Mouse (Mus musculus) layer of hippocampus, adult 9-11 months (tissue): ENCODE measurements around the gene Cnppd1.
A peak's percentile ranks its signal among the peaks of the same experiment; 100 is the strongest.

Experiments used
- DNase-seq: peaks from one replicate; pipeline ENCODE4 v3.0.0; 2022

Cnppd1 gene

DNA sequence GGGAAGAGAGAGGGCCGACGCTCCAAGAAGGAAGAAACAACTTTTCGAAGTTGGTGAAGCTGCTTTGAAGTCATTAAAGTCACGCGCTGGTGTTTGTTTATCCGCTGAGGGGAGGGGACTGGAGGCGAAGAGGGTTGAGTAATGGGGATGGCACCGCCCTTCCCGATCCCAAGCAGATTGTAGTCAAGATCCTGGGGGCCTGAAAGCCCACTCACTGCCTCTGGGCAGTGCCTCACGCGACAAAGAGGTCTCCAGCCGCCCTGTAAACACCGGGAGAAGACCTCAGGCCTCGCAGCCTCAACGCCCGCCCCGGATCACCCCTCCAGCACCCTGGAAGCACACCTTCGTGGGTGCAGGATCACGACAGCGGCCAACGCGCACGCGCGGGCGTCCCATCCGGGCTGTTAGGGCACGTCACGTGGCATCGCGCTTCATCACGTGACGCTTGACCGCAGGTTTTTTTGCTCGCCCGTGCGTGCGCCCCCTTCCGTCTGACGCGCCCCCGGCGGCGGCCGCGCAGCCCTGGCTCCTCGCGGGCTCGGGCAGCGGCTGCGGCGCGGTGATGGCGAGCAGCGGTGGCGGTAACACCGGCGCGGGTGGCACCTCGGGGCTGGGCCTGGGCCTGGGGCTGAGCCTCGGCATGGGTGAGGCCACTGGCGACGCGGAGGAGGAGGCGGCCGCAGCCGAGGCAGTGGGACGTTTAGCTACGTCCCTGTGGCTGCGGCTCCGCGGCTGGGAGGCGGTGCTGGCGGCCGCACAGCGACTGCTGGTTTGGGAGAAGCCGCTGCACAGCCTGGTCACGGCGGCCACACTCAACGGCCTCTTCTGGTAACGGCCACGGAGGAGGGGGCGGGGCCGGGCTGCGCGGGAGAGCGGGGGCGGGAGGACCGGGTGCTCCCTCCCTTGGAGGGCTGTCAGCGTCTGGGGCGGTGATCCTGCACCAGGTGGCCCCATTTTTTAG lies at the start of gene Cnppd1, which contains the start of gene Retreg2:
TSS of gene Cnppd1 (minus strand) at position 411 of the 961 bp plus-strand sequence.
TSS of gene Retreg2 (plus strand) at position 478 of the 961 bp plus-strand sequence.
- peak; percentile 95 for DNase-seq

DNA sequence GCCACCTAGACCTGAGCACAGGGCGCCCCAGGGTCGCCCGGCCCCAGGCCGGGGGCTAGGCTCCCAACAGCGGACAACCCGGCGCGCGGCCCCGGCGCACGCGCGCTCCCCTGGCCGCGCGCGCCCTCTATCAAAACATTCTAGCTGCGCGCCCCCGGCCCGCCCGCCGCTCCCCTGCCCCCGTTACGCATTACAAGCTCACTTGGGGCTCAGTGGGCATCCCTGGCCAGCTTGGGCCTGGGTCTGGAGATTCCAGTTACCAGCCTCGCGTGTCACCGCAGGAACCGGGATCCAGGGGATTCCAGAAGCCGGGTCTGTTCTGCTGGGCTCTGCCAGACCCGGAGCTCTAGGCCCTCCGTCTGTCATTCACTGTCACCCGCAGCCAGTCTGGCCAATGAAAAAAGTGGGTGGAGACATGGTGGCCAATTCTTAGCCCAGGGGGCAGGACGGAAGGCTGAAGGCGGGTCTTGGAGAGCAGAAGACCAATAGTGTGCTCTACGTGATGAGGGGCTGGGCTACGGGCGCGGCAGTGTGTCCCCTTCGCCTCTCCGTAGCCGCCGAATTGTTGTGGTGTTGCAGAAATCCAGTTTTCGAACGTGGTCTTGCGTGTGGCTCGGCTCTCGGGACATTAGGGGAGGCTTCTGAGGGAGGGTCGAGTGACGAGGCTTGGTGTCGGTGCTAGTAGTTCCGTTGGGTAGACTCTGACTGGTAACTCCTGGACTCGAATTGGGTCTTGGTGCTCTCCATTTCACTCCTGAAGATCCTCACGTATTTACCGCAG lies 49.3 kb upstream of the Cnppd1 start, which contains the start of the genes Ankzf1 and Atg9a:
TSS of gene Ankzf1 (plus strand) at position 530 of the 781 bp plus-strand sequence.
TSS of gene Atg9a (minus strand) at position 575 of the 781 bp plus-strand sequence.
- peak; percentile 99 for DNase-seq

DNA sequence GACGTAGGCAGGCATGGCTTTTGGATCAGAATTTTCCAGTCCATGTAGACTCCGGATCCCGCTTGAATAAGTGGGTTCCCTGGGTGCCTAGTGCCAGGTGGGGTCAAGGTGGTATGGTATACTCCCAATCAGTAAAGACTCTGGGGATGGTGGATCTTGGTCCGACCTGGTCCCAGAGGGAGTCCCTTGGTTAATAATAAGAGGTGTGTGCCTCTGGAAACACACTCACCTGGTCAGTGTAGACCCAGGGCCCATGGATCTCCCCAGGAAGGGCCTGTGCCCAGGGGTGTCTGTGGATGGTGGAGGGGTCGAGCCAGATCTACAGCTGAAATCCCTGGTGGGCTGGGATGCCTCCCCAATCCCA lies 48.7 kb upstream of the Cnppd1 start:
- DNase-seq: no peak

DNA sequence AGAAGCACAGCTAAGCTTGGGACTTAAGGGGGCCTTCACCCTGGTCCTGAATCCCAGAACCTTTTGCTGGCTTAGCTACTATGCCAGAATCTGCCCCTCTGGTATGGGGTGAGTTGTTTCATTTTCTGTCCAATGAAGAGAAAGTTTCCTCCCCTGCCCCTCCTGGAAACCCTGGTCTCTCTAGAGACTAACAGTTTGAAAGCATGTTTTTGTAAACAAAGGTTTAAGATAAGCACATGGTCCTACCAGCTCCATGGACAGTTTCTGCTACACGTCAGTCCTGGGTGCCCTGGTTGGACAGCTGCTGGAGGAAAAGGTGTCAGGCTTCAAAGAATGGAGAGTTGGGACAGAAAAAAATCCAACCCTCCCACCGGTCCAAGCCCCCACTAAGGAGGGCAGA lies 48.1 kb upstream of the Cnppd1 start:
- DNase-seq: no peak

DNA sequence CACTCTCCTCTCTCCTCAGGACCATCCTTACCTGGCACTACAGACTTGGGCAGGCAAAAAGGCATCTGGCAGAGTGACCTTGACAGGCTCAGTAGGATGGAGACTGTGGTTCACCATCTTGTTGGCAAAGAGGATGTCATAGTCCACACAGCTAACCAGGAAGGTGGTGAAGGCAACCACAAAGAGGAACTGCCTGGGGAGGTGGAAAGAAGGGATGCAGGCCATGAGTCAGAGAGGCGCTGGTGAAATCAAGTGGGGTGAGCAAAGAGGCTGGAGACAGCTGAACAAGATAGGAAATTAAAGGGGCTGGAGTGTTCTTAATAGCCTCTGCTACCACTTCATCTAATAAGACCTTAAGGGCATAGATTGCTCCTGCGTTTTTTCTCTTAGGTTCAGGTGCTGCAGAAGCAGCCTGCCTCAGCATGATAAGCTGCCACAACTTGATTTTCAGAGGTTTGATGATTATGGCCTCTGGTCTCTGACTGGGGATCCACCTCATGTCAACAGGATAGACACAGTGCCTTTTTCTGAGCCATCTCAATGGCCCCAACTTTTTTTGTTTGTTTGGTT lies 45.5 kb upstream of the Cnppd1 start:
- DNase-seq: no peak

DNA sequence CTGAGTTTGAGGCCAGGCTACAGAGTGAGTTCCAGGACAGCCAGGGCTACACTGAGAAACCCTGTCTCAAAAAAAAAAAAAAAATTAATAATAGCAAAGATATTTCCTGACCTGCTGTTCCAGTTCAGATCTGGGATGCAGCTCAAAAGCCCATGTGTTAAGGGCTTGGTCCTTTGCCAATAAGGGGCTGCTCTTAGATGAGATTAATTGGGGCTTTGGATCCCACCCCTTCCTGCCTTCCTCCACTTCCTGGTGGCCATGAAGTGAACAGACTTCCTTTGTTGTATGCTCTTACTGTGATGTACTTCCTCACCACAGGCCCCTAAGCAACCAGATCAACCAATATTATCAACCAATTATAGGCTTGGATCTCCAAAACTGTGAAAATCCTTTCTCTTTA lies 44.6 kb upstream of the Cnppd1 start:
- no peak for DNase-seq

DNA sequence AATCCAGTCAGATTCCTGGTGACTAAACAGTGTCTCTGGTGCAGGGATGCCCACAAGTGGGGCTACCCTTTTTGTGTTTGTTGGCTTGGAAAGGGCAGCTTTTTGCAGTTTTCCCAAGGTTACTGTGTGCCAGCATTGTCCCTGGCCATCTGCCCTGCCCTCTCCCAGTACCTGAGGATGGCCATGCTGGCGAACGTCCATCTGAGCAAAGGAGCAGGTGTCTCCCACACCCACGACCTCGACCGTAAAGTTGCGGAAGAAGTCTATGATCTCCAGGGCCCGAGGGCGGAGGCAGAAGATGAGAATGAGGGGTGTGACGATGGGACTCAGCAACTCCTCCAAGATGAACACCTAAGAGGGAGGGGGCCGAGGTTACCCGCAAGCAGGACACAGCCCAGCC lies 43.0 kb upstream of the Cnppd1 start:
- DNase-seq: no peak

DNA sequence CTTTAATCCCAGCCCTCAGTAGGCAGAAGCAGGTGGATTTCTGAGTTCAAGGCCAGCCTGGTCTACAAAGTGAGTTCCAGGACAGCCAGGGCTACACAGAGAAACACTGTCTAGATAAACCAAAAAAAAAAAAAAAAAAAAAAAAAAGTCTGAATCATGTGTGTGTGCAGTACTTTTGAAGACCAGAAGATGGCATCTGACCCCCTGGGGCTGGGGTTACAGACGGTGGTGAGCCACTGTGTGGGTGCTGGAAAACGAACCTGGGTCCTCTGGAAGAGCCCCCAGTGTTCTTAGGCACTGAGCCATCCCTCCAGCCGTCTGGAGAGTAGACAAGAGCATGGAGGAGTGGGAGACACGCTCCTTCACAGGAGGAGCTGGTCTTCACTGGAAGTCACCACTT lies 39.6 kb upstream of the Cnppd1 start:
- DNase-seq: no peak

DNA sequence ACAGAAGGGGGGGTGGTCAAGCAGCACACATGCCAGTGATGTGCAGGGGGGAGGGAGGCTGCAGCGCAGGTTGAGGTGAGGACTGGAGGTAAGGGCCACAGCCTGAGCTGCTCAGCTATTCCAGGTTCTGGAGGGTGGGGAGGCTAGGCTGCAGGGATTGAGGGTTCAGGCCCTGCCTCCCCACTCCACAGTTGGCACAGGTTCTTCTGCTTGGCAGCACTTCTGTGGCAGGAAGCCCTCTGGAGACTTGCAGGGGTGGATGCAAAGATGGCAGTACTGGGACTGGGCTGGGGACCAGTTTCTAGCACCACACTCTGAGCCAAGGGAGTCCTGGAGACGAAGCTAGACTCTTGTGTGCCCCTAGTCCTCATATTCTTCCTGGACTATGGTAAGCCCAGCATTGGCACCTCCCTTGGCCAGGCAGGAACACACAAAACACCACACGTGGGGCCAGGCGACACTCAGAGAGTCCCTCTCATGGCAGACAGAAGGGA lies 38.9 kb upstream of the Cnppd1 start:
- no peak for DNase-seq

DNA sequence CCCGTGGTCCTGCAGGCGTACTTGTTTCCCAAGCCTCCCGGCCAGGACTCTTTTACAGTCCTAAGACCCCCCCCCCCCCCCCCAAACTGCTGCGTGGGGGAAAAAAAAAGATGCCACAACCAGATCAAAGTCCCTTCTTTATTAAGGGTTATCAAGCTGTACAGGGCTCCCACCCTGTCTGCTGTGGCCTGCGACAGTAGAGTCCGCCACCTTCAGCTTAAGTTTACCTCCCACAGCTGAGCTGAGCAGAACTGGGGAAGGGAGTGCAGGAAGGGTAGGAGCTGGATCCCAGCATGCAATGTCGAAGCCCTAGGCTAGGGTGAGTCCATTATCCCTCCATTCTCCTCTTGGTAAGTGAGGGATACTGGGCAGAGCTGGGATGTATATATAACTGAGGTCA lies 38.2 kb upstream of the Cnppd1 start:
- no peak for DNase-seq

DNA sequence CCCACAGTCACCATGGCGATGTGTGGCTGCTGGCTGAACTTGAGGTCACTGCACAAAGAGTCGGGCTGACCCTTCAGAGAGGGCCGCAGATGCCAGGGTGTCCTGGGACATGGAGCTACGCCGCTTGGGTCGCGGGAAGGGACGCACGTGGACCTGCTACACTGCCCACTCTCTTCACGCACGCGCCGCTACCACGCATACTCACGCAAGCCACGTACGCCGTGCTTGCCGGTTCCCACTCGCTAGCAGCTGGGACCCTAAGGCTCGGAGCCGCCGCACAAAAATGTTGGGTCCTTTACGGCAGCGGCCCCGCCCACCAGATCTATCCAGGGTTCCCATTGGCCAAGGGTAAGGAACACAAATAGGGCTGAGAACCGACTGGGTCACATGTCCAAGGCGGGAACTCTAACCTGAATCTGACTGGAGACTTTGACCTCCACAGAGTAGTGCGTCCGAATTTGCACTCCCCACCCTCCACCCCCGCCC lies 37.6 kb upstream of the Cnppd1 start, which contains the start of gene Abcb6:
TSS of gene Abcb6 (minus strand) at position 288 of the 486 bp plus-strand sequence.
- DNase-seq: peak; percentile 95

DNA sequence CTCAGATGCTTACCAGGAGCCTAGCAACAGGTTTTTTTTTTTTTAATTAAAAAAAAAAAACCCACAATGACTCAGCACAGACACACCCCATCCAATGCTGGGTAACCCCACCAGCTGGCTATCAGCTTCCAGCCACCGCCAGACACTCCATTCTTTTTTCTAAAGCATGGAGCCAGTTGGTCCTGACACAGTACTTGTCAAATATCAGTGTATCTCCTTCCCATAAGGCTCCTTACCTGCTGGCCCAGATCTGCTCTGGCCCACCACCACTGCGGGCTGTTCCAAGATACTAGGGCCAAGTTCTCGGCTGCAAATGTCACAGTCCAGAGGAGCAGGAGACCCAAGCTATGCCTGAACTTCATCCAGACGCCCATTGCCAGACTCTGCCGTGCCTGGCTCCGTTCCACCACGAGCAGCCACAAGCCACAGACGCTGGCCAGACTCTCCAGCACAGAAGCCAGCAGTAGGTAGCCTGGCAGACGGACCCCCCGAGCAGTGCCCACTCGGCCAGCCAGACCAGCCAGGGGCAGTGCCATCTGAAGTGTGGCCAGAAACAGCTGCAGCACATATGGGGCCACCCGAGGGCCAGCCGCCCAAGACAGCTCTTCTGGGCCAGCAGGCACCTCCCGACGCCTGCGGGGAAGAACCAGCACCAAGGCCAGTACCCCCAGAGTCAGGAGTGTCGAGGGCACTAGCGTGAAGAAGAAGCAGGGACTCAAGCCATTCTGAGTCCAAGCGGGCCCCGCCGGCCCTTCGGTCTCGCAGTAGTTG lies 37.0 kb upstream of the Cnppd1 start:
- peak; percentile 48 for DNase-seq

DNA sequence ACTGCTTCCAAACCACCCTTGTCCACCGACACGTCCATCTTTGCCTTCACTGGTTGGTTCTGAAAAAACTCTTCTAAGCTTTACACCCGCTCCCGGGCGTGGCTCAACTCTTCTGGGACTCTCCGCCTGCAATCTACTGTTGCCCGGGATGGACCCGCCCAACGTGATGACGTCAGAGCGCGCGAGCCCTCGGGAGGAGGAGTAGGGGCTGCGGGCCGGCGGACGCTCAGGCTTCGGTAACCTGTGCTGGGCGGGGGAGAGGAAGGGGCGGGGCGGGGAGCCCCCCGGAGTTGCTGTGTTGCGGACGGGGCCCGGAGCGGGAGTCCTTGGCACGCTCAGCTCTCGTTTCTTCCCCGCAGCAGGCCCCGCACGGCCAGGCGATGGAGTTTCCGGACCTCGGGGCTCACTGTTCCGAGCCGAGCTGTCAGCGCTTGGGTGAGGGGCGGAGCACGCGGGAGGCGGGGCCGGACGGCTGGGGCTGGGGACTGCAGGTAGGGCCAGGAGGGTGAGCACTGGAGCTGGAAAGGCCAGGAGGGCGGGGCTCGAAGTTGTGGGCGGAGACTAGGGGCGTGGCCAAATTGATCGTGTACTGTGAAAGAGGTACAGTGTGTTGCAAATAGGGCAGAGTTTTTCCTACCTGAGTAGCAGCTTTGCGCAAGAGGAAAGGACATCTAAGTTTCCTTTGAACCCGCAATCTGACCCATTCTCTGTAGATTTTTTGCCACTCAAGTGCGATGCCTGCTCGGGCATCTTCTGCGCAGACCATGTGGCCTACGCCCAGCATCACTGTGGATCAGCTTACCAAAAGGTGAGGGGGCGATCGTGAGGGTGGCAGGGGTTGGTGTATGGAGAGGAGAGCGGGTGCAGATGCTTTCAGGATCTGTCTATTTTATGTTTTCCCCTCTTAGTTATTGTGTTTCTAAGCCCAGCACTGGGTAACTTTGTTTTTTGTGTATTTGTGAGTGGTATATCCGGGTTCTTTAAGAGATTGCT lies 26.3 kb upstream of the Cnppd1 start, which contains the start of gene Zfand2b:
TSS of gene Zfand2b (plus strand) at position 175 of the 993 bp plus-strand sequence.
- DNase-seq: peak; percentile 96

DNA sequence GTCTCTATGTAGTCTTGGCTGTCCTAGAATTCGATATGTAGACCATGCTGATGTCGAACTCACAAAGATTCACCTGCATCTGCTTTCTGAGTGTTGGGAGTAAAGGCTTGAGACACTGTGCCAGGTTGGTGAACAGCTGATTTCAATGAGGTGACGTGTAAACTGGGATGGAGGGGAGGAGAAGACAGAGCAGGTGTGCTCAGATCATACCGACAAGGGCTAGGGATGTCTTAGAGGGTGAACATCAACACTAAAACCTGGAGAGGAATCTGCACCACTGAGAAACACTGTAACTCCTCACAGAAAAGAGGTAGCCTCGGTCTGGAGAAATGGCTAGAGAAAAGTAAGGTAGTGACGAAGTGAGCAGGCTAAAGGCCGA lies 25.6 kb upstream of the Cnppd1 start:
- DNase-seq: no peak

DNA sequence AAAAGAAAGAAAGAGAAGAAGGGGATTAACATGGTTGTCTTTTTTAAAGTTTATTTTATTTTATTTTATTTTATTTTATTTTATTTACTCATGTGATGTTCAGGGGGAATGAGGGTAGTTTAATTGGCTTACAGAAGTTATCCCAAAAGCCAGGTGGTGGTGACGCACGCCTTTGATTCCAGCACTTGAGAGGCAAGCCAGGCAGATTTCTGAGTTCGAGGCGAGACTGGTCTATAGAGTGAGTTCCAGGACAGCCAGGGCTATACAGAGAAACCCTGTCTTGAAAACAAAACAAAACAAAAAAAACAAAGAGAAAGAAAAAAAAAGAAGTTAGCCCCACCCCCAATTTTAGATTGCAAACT lies 17.7 kb upstream of the Cnppd1 start:
- no peak for DNase-seq

DNA sequence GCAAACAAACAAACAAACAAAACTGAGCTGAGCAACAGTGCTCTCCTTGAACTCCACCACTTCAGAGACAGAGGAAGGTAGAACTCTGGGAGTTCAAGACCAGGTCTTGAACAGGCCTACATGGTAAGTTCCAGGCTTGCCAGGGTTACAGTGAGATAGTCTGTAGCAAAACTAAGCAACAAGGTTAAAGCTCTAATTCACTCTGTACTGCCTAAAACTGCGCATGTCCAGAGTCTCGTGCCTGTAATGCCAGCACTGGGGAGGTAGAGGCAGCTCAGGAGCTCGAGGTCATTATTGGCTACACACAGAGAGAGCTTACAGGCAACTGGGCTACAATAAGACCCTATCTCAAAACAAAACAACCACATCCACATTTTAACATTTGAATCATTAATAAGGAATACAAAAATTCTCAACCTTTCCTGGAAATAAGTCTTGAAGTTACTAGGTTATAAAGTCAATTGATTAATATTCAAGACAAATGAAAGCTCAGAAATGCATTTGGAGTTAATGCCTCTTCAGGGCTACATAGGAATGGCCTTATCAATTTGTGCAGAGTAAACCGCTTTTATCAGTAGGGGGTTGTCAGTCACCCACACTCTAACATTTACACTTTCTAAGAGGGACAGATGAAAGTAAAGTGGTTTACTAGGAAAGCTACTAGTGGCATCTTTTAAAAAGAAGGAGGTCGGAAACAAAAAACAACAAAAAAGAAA lies 17.2 kb upstream of the Cnppd1 start:
- DNase-seq: no peak

DNA sequence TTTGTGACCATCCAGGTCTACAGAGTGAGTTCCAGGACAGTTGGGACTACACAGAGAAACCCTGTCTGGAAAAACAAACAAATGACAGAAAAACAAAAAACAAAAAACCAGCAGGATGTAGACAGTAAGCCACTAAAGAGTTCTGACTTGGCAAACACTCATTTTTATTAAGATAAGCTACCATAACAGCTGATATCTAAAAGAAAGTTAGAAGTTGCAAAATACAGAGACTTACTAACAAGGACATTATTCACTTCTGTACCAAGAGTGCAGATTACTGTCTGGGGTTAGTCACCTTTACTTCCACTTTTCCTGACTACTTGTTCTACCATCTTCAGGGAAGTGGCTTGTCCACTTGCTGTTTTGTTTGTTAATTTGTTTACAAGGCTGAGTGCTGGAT lies 16.5 kb upstream of the Cnppd1 start:
- DNase-seq: no peak

DNA sequence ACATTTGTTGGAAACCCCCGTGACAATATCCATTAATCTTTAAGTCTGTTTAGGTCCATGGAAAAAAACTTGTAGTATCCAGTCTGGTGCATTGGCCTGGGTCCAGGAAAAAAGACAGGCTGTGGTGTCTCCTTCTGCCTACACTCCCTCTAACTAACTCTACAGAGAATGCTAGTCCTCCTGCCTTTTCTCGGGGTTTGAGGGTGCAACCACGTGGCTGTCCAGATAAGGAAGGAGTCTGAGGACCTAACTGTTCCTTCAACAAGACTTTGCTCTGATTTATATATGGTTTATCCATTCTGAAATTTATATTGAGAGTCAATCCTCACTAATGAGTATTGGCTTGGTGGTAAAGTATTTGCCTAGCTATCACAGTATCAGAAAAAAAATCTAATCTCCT lies 13.3 kb upstream of the Cnppd1 start:
- DNase-seq: no peak

DNA sequence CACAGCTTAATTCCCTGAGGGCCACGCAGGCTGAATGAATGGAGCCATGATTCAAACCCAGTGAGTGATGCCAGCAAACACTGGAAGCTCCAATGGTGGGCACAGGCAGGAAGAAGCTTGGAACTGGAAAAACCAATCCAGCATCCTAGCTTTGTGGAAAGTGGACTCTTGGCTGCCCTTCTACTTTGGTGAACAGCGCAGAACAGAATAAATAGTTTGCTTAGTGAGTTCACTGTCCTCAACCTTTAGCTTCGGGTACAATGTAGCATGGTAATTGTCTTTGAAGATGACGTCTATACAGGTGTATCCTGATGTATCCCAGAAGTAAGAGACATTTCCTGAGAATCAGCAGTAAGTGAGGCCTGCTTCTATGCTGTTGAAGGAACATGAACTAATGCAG lies 6.2 kb upstream of the Cnppd1 start:
- DNase-seq: no peak
